Mouse (Mus musculus): Measurements from ENCODE around the gene Ascl3. TPM values are rescaled to one million over a fixed set of nuclear protein-coding genes. Genes with fewer than 3 reads are reported as not detected.

Ascl3 gene
- polyA plus RNA-seq, 1 experiment from 2014 or later: 0.40 TPM

GRCm38 (mm10) chr7:109707023-109707785, 24.3 kb downstream of the Ascl3 start:
- no peak for ATAC-seq
- Histone ChIP-seq H3K9me3 (no peaks in the 10 kb centered on the region), H3K27ac (no peak overlapping the region), H3K9ac (replicated peaks) (no peak overlapping the region), H3K4me2 (replicated peaks) (no peak overlapping the region), H3K4me1 (replicated peaks) (peaks cover 6% of the 10 kb centered on the region; the same call in 1 of the 2 replicates), H3K4me3 (replicated peaks) (no peak overlapping the region), H3K27me3 (0 out of 2 replicates have a peak, but pooled peaks cover 7% of the 10 kb centered on the region), H3K36me3 (peaks cover 24% of the 10 kb centered on the region)
- 59% methylated on average over 4 of the region's 4 CpGs for WGBS

DNA sequence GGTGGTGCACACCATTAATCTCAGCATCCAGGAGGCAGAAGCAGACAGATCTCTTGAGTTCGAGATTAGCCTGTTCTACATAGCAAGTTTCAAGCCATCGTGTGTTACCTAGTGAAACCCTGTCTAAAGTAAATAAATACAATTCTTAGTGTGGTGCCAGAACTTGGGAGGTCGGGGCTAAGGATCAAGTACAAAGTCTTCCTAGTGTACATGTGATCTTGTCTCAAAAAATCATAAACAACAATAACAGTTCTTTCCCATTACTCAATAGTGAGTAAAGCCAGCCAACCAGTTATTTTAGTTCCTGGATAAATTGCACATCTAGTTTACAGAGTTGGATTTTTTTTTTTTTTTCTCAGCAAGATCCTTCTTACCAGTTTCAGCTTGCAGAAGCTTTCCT, 27.1 kb downstream of the Ascl3 start:
- Histone ChIP-seq H3K4me3 (replicated peaks) (peak overlapping the region; percentile 68), H3K4me2 (replicated peaks) (peak overlapping the region; percentile 74), H3K27ac (no peak overlapping the region), H3K9ac (replicated peaks) (peak overlapping the region; percentile 78; the same call in 1 of the 2 replicates), H3K36me3 (peaks cover 7% of the 10 kb centered on the region), H3K4me1 (replicated peaks) (peaks cover 6% of the 10 kb centered on the region; the same call in 1 of the 2 replicates), H3K9me3 (no peaks in the 10 kb centered on the region), H3K27me3 (0 out of 2 replicates have a peak, but pooled peaks cover 7% of the 10 kb centered on the region)
- 70% methylated on average over 3 of the region's 3 CpGs for WGBS
- no peak for ATAC-seq

DNA sequence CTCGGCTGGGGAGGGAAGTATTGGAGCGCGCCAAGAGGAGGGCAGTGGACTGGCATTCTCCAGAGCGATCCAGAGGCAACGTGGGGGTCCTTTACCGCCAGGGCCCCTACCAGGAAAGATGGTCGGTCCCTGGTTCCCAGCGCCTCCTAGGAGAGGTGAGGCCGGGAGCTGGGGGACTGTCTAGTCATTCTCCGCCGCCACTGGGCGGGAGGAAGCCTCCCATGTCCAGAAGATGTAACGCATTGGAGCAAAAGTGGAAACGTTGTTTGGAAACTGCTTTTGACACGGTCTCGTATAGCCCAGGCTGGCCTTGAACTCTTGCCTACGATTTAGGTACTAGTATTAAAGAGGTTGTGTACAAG, 27.5 kb downstream of the Ascl3 start:
- Histone ChIP-seq H3K9me3 (no peaks in the 10 kb centered on the region), H3K4me3 (replicated peaks) (peak overlapping the region; percentile 68), H3K4me1 (replicated peaks) (peaks cover 6% of the 10 kb centered on the region; the same call in 1 of the 2 replicates), H3K36me3 (peaks cover 2% of the 10 kb centered on the region; the same call in 1 of the 2 replicates), H3K4me2 (replicated peaks) (peak overlapping the region; percentile 74), H3K27me3 (0 out of 2 replicates have a peak, but pooled peaks cover 7% of the 10 kb centered on the region), H3K27ac (peak overlapping the region; percentile 70), H3K9ac (replicated peaks) (peak overlapping the region; percentile 78)
- 3% methylated on average over 17 of the region's 17 CpGs for WGBS
- ATAC-seq: no peak

DNA sequence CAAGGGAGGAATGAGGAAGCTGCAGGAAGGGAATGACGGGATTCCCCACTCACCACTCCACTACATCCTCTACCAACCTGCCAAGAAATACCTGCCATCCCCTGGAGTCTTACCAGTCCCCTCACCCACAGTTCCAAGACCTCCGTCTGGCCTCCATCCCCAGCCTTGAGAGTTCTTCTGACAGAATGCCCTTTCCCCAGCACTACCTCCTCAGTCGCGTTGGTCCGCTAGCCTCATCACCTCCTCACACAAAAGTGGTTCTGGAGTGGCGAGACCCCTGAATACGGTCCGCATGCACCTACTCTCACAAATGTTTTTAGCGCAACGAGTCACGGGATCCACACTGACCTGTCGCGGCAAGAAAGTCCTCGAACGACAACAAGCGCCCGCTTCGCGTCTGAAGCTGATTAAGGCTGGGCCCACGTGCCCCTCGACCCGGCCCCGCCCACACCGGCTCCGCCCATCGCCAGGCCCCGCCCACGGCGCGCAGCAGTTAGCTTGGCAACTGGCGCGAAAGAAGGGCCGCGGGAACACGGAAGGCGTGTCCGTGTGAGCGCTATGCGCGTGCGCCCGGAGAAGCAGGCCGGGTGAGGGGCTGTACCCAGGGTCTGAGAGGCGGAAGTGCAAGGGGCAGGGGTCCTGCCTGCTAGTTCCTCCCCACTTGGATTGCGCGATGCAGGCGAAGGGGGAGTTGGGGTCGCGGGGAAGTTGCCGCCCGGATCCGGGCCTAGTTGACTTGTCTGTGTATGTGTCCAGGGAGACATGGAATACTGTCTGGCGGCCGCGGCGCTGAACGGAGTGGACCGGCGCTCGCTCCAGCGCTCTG, 28.1 kb downstream of the Ascl3 start, which contains the start of the genes St5 and Akip1:
Gene St5 (minus strand): TSS at position 416 of the 826 bp plus-strand sequence.
Gene Akip1 (plus strand): TSS at position 501 of the 826 bp plus-strand sequence.
- no peaks in the 10 kb centered on the region for H3K36me3 ChIP-seq
- H3K9me3 ChIP-seq: no peaks in the 10 kb centered on the region
- H3K27ac ChIP-seq: peak within 1 kb of the TSS; percentile 70
- H3K4me3 ChIP-seq (replicated peaks): peak within 1 kb of the TSS; percentile 68
- 0 out of 2 replicates have a peak, but pooled peaks cover 7% of the 10 kb centered on the region for H3K27me3 ChIP-seq
- peak within 1 kb of the TSS; percentile 78 for H3K9ac ChIP-seq (replicated peaks)
- peak within 1 kb of the TSS; percentile 74 for H3K4me2 ChIP-seq (replicated peaks)
- WGBS: under 1% methylated on average over 61 of the region's 61 CpGs
- peak; percentile 98 for ATAC-seq
- peaks cover 6% of the 10 kb centered on the region; the same call in 1 of the 2 replicates for H3K4me1 ChIP-seq (replicated peaks)

DNA sequence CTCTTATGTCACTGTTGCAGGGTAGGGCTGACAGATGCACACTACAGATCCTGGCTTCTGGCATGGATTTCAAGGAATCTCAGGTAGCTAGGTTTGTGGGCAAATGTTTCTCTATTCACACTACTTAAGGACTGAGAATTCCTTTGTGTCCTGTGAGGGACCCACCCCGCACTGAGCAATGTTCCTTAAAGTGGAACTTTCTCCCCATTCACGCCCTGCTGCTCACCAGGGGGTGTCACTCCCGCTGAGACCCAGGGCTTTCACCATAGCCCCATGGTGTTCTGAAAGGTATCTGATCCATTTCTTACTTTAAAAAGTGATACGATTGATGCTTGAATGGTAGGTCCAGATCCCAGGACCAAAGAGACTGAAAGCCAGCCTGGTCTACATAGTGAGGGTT, 28.8 kb downstream of the Ascl3 start:
- Histone ChIP-seq H3K4me2 (replicated peaks) (peak overlapping the region; percentile 74), H3K9me3 (no peaks in the 10 kb centered on the region), H3K4me3 (replicated peaks) (peak overlapping the region; percentile 68; the same call in 1 of the 2 replicates), H3K4me1 (replicated peaks) (peaks cover 6% of the 10 kb centered on the region; the same call in 1 of the 2 replicates), H3K27ac (no peak overlapping the region), H3K9ac (replicated peaks) (no peak overlapping the region), H3K36me3 (no peaks in the 10 kb centered on the region), H3K27me3 (0 out of 2 replicates have a peak, but pooled peaks cover 7% of the 10 kb centered on the region)
- no peak for ATAC-seq
- WGBS: 38% methylated on average over 4 of the region's 4 CpGs

- Histone ChIP-seq H3K4me2 (replicated peaks) (no peak overlapping the region), H3K27ac (no peak overlapping the region), H3K4me1 (replicated peaks) (peaks cover 6% of the 10 kb centered on the region; the same call in 1 of the 2 replicates), H3K4me3 (replicated peaks) (no peak overlapping the region), H3K27me3 (0 out of 2 replicates have a peak, but pooled peaks cover 7% of the 10 kb centered on the region), H3K36me3 (no peaks in the 10 kb centered on the region), H3K9ac (replicated peaks) (no peak overlapping the region), H3K9me3 (no peaks in the 10 kb centered on the region)
- ATAC-seq: no peak
These were observed 31.3 kb downstream of the Ascl3 start for GRCm38 (mm10) chr7:109700213-109700612.

DNA sequence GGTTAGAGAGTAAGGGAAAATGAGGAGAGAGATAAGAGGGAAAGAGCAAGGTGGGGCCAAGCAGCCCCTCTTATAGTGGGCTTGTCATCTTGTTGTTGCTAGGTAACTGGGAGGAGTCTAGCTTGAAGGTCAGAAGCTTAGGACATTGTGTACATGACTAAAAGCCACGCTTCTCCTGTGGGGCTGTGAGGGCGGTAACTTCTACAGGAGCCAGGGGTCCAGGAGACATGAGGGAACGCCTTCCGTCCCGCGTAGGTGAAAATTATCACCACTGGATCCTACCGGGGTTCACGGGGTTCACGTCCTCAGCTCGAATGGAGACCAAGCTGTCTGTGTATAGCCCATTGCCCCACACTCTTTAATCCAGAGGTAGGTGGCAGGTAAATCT, 36.2 kb downstream of the Ascl3 start:
- no peaks in the 10 kb centered on the region for H3K4me1 ChIP-seq (replicated peaks)
- H3K27me3 ChIP-seq: no peaks in the 10 kb centered on the region
- no peak overlapping the region for H3K9ac ChIP-seq (replicated peaks)
- H3K4me3 ChIP-seq (replicated peaks): no peak overlapping the region
- no peak overlapping the region for H3K27ac ChIP-seq
- H3K36me3 ChIP-seq: no peaks in the 10 kb centered on the region
- ATAC-seq: no peak
- 90% methylated on average over 10 of the region's 10 CpGs for WGBS
- H3K9me3 ChIP-seq: no peaks in the 10 kb centered on the region
- no peak overlapping the region for H3K4me2 ChIP-seq (replicated peaks)

- ATAC-seq: no peak
- no peaks in the 10 kb centered on the region for H3K27me3 ChIP-seq
- H3K4me2 ChIP-seq (replicated peaks): no peak overlapping the region
- H3K4me3 ChIP-seq (replicated peaks): no peak overlapping the region
- no peak overlapping the region for H3K9ac ChIP-seq (replicated peaks)
- H3K27ac ChIP-seq: no peak overlapping the region
- WGBS: 84% methylated on average over 13 of the region's 13 CpGs
- no peaks in the 10 kb centered on the region for H3K9me3 ChIP-seq
- no peaks in the 10 kb centered on the region for H3K4me1 ChIP-seq (replicated peaks)
- H3K36me3 ChIP-seq: no peaks in the 10 kb centered on the region
These were observed 36.8 kb downstream of the Ascl3 start for GRCm38 (mm10) chr7:109694576-109695338.

- no peak overlapping the region for H3K27ac ChIP-seq
- H3K27me3 ChIP-seq: no peaks in the 10 kb centered on the region
- no peak overlapping the region for H3K9ac ChIP-seq (replicated peaks)
- H3K4me2 ChIP-seq (replicated peaks): no peak overlapping the region
- peaks cover 8% of the 10 kb centered on the region; the same call in 1 of the 2 replicates for H3K4me1 ChIP-seq (replicated peaks)
- no peak overlapping the region for H3K4me3 ChIP-seq (replicated peaks)
- H3K9me3 ChIP-seq: no peaks in the 10 kb centered on the region
- 92% methylated on average over 5 of the region's 5 CpGs for whole genome bisulfite sequencing
- ATAC-seq: no peak
- no peaks in the 10 kb centered on the region for H3K36me3 ChIP-seq
These were observed 40.6 kb downstream of the Ascl3 start for GRCm38 (mm10) chr7:109690961-109691360.

- Histone ChIP-seq H3K9ac (replicated peaks) (no peak overlapping the region), H3K27me3 (no peaks in the 10 kb centered on the region), H3K27ac (no peak overlapping the region), H3K4me1 (replicated peaks) (peaks cover 8% of the 10 kb centered on the region; the same call in 1 of the 2 replicates), H3K4me3 (replicated peaks) (no peak overlapping the region), H3K36me3 (no peaks in the 10 kb centered on the region), H3K9me3 (no peaks in the 10 kb centered on the region), H3K4me2 (replicated peaks) (no peak overlapping the region)
- no peak for ATAC-seq
- WGBS: 86% methylated on average over 3 of the region's 3 CpGs
These were observed 41.4 kb downstream of the Ascl3 start for GRCm38 (mm10) chr7:109690101-109690500.

DNA sequence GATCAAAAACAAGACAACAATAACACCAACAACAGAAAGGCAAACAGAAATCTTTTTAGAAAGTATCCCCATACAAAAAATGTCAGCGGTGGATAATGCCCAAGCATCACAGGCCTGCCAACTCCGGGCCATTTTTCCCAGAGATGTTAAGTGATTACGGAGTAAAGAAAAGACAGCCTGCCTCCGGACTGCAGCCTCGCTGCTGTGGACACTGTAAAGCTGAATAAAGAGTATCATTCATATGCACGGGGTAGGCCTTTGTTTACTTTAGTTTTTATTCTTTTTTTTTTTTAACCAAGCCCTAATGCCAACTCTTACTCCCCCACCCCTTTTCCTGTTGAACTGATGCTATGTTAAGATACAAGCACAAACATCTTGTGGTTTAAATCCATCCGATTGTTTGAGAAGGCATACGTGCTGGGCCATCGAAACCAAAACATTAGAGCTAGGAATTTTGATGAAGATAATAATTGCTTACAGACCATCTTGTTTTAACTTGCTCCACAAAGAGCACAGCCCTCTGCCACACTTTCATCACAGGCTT, 44.9 kb downstream of the Ascl3 start:
- no peak for ATAC-seq
- H3K9ac ChIP-seq (replicated peaks): no peak overlapping the region
- H3K27ac ChIP-seq: no peak overlapping the region
- no peak overlapping the region for H3K4me2 ChIP-seq (replicated peaks)
- H3K9me3 ChIP-seq: no peaks in the 10 kb centered on the region
- peaks cover 8% of the 10 kb centered on the region; the same call in 1 of the 2 replicates for H3K4me1 ChIP-seq (replicated peaks)
- no peaks in the 10 kb centered on the region for H3K36me3 ChIP-seq
- H3K4me3 ChIP-seq (replicated peaks): no peak overlapping the region
- no peaks in the 10 kb centered on the region for H3K27me3 ChIP-seq
- 35% methylated on average over 9 of the region's 9 CpGs for WGBS
